Mouse (Mus musculus): ENCODE data around the gene Sirt3. TPM values are rescaled to one million over a fixed set of nuclear protein-coding genes. Genes with fewer than 3 reads are reported as not detected.
A peak's percentile ranks its signal among the peaks of the same experiment; 100 is the strongest.

The Sirt3 gene
- polyA plus RNA-seq, 1 experiment = 13.3 TPM

DNA sequence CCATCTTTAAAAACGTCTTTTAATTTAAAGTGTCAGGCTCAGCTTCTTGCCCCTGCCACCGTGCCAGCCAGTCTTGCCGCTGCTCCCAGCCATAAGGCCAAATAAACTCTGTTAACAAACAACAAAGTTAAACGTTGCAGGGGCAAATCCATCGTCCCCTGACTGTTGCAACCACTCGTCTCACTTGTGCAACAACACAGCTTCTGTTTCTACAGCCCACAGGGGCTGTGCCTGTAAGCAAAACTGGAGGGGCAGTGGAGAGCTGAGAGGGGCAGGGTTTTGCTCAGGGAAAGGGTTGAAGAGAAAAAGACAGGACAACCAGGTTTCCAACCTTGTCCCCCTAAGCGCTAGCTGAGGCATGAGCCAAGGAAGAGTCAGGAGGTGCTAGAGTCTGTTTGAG is 26.1 kb upstream of the Sirt3 start:
- no peaks in the 10 kb centered on the region for H3K4me1 ChIP-seq (ENCODE audit: control insufficient read depth, insufficient read depth, insufficient read length)
- H3K27me3 ChIP-seq (ENCODE audit: control insufficient read depth, insufficient read depth, low read length) = no peaks in the 10 kb centered on the region
- TF ChIP-seq POLR2A (IDR thresholded peaks at IDR 0.05; ENCODE audit: low read depth, low read length) = no peak
- no peak for TF ChIP-seq CTCF (IDR thresholded peaks at IDR 0.05; ENCODE audit: extremely low read depth, insufficient read depth, insufficient read length, insufficient replicate concordance)
- H3K4me3 ChIP-seq (ENCODE audit: extremely low read depth, insufficient read depth, insufficient read length) = no peak overlapping the region
- H3K27ac ChIP-seq (ENCODE audit: insufficient read depth, low read length) = no peak overlapping the region
- no peaks in the 10 kb centered on the region for H3K36me3 ChIP-seq (ENCODE audit: control insufficient read depth, insufficient read depth, low read length)
- 67% methylated on average over 7 of the region's 7 CpGs for WGBS
- DNase-seq (ENCODE audit: low read depth in 1 of 2, low spot score in 2 of 2) = no peak

DNA sequence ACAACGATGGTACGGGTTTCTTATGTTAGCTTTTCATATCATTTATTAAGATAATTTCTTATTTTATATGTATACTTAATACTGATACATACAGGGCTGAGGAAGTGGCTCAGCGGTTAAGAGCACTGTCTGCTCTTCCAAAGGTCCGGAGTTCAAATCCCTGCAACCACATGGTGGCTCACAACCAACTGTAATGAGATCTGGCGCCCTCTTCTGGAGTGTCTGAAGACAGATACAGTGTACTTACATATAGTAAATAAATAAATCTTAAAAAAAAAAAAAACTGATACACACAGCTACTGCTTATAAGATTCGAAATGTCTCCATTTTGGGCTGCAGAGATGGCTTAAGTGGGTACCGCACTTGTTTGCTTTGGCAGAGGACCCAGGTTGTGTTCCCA is 25.6 kb upstream of the Sirt3 start:
- DNase-seq (ENCODE audit: low read depth in 1 of 2, low spot score in 2 of 2) = no peak

DNA sequence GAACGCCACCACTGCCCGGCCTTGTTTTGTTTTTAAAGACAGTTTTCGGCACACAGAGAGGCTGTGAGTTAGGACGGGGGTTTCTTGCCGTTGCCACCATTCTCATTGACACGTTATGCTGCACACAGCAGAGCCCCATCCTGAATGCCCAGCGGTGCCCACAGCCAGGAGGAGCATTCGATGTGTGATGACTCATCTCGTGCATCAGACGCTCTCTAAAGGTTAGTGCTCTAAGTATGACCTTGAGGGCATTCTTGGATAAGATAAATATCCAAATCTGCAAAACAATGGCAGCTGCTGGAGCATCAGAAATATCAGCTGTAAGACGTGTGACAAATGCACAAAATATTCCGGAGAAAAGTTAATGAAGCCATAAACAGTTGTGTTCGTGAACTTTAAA is 25.0 kb upstream of the Sirt3 start:
- H3K36me3 ChIP-seq (ENCODE audit: control insufficient read depth, insufficient read depth, low read length) = no peaks in the 10 kb centered on the region
- H3K27me3 ChIP-seq (ENCODE audit: control insufficient read depth, insufficient read depth, low read length) = no peaks in the 10 kb centered on the region
- H3K27ac ChIP-seq (ENCODE audit: insufficient read depth, low read length) = no peak overlapping the region
- DNase-seq (ENCODE audit: low read depth in 1 of 2, low spot score in 2 of 2) = no peak
- H3K4me3 ChIP-seq (ENCODE audit: extremely low read depth, insufficient read depth, insufficient read length) = no peak overlapping the region
- no peaks in the 10 kb centered on the region for H3K4me1 ChIP-seq (ENCODE audit: control insufficient read depth, insufficient read depth, insufficient read length)
- no peak for TF ChIP-seq POLR2A (IDR thresholded peaks at IDR 0.05; ENCODE audit: low read depth, low read length)
- TF ChIP-seq CTCF (IDR thresholded peaks at IDR 0.05; ENCODE audit: extremely low read depth, insufficient read depth, insufficient read length, insufficient replicate concordance) = no peak
- WGBS = 87% methylated on average over 13 of the region's 13 CpGs

More for the DNA sequence above, 25.6 kb upstream of the Sirt3 start:
- H3K4me3 ChIP-seq (ENCODE audit: extremely low read depth, insufficient read depth, insufficient read length) = no peak overlapping the region
- no peaks in the 10 kb centered on the region for H3K4me1 ChIP-seq (ENCODE audit: control insufficient read depth, insufficient read depth, insufficient read length)
- WGBS = 84% methylated on average over 7 of the region's 7 CpGs
- H3K27me3 ChIP-seq (ENCODE audit: control insufficient read depth, insufficient read depth, low read length) = no peaks in the 10 kb centered on the region
- no peak for TF ChIP-seq CTCF (IDR thresholded peaks at IDR 0.05; ENCODE audit: extremely low read depth, insufficient read depth, insufficient read length, insufficient replicate concordance)
- no peak for TF ChIP-seq POLR2A (IDR thresholded peaks at IDR 0.05; ENCODE audit: low read depth, low read length)
- no peaks in the 10 kb centered on the region for H3K36me3 ChIP-seq (ENCODE audit: control insufficient read depth, insufficient read depth, low read length)
- H3K27ac ChIP-seq (ENCODE audit: insufficient read depth, low read length) = no peak overlapping the region

DNA sequence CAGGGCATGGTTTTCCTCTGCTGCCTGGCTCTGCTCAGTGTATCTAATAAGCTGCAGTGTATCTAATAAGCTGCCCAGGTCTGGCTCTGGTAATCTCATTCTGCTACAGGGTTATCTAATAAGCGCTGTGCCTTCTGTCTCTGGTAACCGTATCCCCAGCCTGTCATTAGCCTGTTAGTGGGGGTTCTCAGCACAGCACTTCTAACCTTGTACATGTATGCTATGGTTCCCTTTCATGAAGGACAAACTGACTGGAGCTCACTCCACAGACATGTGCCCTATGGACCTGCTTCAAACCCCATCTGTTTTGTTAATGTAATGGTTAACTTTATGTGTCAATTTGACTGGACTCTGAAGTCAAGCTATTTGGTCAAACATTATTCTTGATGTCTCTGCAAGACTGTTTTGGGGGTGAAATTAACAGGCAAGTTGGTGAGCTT is 23.6 kb upstream of the Sirt3 start:
- no peaks in the 10 kb centered on the region for H3K36me3 ChIP-seq (ENCODE audit: control insufficient read depth, insufficient read depth, low read length)
- H3K27me3 ChIP-seq (ENCODE audit: control insufficient read depth, insufficient read depth, low read length) = no peaks in the 10 kb centered on the region
- WGBS = 85% methylated on average over 2 of the region's 2 CpGs
- no peak for TF ChIP-seq POLR2A (IDR thresholded peaks at IDR 0.05; ENCODE audit: low read depth, low read length)
- TF ChIP-seq CTCF (IDR thresholded peaks at IDR 0.05; ENCODE audit: extremely low read depth, insufficient read depth, insufficient read length, insufficient replicate concordance) = no peak
- no peak overlapping the region for H3K27ac ChIP-seq (ENCODE audit: insufficient read depth, low read length)
- no peak overlapping the region for H3K4me3 ChIP-seq (ENCODE audit: extremely low read depth, insufficient read depth, insufficient read length)
- no peaks in the 10 kb centered on the region for H3K4me1 ChIP-seq (ENCODE audit: control insufficient read depth, insufficient read depth, insufficient read length)
- no peak for DNase-seq (ENCODE audit: low read depth in 1 of 2, low spot score in 2 of 2)

DNA sequence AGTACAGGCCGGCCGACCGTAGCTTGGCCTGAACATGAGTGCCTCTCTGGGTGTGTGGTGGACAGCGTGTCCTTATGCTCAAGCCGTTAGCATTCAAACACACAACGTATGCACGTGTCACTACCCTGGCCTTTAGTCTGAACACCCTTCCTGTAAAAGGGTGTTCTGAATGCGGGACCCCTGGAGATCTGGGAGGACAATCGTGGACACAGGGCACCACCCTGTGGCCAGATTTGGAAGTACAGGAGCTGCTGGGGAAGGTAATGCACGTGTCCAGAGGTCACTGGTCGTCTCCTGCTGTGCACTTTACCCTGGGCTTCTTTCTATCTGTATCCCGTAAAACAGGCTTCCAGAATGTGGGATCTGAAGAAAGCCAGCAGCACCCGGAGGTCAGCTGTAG is 21.1 kb upstream of the Sirt3 start:
- Histone ChIP-seq H3K4me1 (ENCODE audit: control insufficient read depth, insufficient read depth, insufficient read length) (no peaks in the 10 kb centered on the region), H3K27ac (ENCODE audit: insufficient read depth, low read length) (no peak overlapping the region), H3K36me3 (ENCODE audit: control insufficient read depth, insufficient read depth, low read length) (peaks cover 5% of the 10 kb centered on the region), H3K4me3 (ENCODE audit: extremely low read depth, insufficient read depth, insufficient read length) (no peak overlapping the region), H3K27me3 (ENCODE audit: control insufficient read depth, insufficient read depth, low read length) (no peaks in the 10 kb centered on the region)
- TF ChIP-seq CTCF (IDR thresholded peaks at IDR 0.05; ENCODE audit: extremely low read depth, insufficient read depth, insufficient read length, insufficient replicate concordance) (peak; percentile 87; the same call in 1 of the 2 replicates), POLR2A (IDR thresholded peaks at IDR 0.05; ENCODE audit: low read depth, low read length) (no peak)
- 27% methylated on average over 13 of the region's 13 CpGs for WGBS
- DNase-seq (ENCODE audit: low read depth in 1 of 2, low spot score in 2 of 2) = peak; percentile 12 to 68

DNA sequence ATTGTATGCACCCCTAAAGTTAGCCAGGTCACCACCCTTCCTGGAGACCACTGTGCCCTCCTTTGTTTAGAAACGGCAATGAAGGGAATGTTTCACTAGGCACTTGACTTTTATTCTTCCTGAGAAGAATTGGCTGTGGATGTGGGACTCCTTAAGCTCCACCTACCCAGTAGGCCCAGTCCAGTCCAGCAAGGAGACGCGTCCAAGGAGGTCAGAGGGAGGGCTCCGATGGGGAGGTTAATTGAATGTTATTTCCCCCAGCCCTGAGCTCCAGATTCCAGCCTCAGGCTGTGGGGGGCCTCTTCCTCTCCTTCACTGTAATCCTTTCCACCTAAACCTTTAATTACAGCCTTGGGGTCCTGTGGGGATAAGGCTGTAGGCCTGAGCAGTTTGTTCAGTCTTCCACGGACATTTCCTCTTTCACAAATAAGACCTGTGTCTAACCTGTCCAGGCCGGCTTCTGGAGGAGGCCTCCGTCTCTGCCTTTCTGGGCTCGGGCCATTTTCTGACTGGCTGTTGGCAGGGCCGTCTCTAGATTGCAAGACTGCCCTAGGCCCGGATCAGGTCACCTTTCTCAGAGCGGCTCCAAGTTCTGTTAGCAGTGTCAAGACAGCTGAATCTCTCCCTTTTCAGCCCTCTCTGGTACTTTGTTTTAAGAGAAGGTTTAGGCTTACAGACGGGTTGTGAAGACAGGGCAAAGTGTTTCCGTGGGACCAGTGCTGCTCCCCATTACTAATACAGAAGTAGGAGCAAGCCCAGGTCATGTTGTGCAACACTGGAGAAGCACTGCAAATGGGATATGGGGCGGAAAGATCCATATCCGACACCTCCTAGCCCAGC is 20.1 kb upstream of the Sirt3 start:
- H3K36me3 ChIP-seq (ENCODE audit: control insufficient read depth, insufficient read depth, low read length) = peaks cover 10% of the 10 kb centered on the region
- WGBS = 89% methylated on average over 15 of the region's 15 CpGs
- no peak overlapping the region for H3K4me3 ChIP-seq (ENCODE audit: extremely low read depth, insufficient read depth, insufficient read length)
- H3K27me3 ChIP-seq (ENCODE audit: control insufficient read depth, insufficient read depth, low read length) = no peaks in the 10 kb centered on the region
- TF ChIP-seq POLR2A (IDR thresholded peaks at IDR 0.05; ENCODE audit: low read depth, low read length) = no peak
- no peak for TF ChIP-seq CTCF (IDR thresholded peaks at IDR 0.05; ENCODE audit: extremely low read depth, insufficient read depth, insufficient read length, insufficient replicate concordance)
- no peak overlapping the region for H3K27ac ChIP-seq (ENCODE audit: insufficient read depth, low read length)
- no peaks in the 10 kb centered on the region for H3K4me1 ChIP-seq (ENCODE audit: control insufficient read depth, insufficient read depth, insufficient read length)
- no peak for DNase-seq (ENCODE audit: low read depth in 1 of 2, low spot score in 2 of 2)

DNA sequence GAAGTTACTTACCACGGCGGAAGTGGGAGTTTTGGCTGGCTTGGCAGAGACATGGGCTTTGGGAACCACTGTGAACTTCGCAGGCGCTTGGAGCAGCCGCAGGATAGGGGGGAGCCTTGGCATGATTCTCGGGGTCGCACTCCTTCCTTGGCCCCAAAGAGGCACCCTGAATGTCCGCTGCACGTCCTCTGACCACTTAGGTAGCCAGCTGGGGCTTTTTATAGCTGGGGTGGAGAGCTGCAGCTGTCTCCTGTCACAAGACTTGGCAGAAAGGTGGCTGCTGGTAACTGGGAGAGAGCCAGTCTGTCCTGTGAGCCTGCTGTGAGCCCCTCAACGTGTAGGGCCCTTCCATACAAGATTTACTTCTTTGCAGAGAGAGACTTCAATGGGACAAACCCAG is 18.1 kb upstream of the Sirt3 start, which contains the start of gene Cox8b:
TSS of gene Cox8b (minus strand) at position 227 of the 400 bp plus-strand sequence.
- WGBS = 84% methylated on average over 10 of the region's 10 CpGs
- Histone ChIP-seq H3K4me1 (ENCODE audit: control insufficient read depth, insufficient read depth, insufficient read length) (no peaks in the 10 kb centered on the region), H3K4me3 (ENCODE audit: extremely low read depth, insufficient read depth, insufficient read length) (no peak within 1 kb of the TSS), H3K27me3 (ENCODE audit: control insufficient read depth, insufficient read depth, low read length) (no peaks in the 10 kb centered on the region), H3K27ac (ENCODE audit: insufficient read depth, low read length) (no peak within 1 kb of the TSS), H3K36me3 (ENCODE audit: control insufficient read depth, insufficient read depth, low read length) (peaks cover 13% of the 10 kb centered on the region)
- no peak for DNase-seq (ENCODE audit: low read depth in 1 of 2, low spot score in 2 of 2)
- no peak for TF ChIP-seq POLR2A (IDR thresholded peaks at IDR 0.05; ENCODE audit: low read depth, low read length)

All from spleen, adult 2 months (tissue).